Mouse (Mus musculus) activated CD4-positive, CD25-positive, alpha-beta regulatory T cell, adult 9 weeks (primary cell): Measurements from ENCODE around the gene Pdha2. TPM values are rescaled to one million over a fixed set of nuclear protein-coding genes. Genes with fewer than 3 reads are reported as not detected.

ENCODE experiments used
- polyA plus RNA-seq: library from polyadenylated mRNA; unstranded; fragments of 100-300 nt; shearing (Covaris generic); gene quantifications from one replicate; pipeline ENCODE4 v1.2.1, GENCODE M21; 2017

The Pdha2 gene
- polyA plus RNA-seq, result not detected

GRCm38 (mm10) chr3:141212255-141212654 lies at the start of gene Pdha2:
Pdha2 (minus strand) TSS chr3:141212355.

